Mouse (Mus musculus) right cerebral cortex, postnatal 14 days (tissue): ENCODE results near the gene Slc12a9.
A peak's percentile ranks its signal among the peaks of the same experiment; 100 is the strongest.
"Not testable (repeated sequence)": the region's sequence is repeated elsewhere in the genome, so short reads cannot be mapped to it uniquely, and the experiment has no call there.

Source experiments
- DNase-seq: peaks from one replicate; pipeline ENCODE4 v3.0.0; 2022

Slc12a9 gene

GRCm38 (mm10) chr5:137286655-137287031, 46.8 kb downstream of the Slc12a9 start:
- peak; percentile 92 for DNase-seq

- DNase-seq, result no peak
Observed at GRCm38 (mm10) chr5:137285986-137286385, 47.4 kb downstream of the Slc12a9 start.

GRCm38 (mm10) chr5:137285045-137285444, 48.4 kb downstream of the Slc12a9 start:
- DNase-seq, result peak; percentile 65

GRCm38 (mm10) chr5:137284411-137284810, 49.0 kb downstream of the Slc12a9 start:
- not testable (repeated sequence) for DNase-seq

- no peak for DNase-seq
Observed at GRCm38 (mm10) chr5:137277360-137278342, 55.7 kb downstream of the Slc12a9 start.

- no peak for DNase-seq
Observed at GRCm38 (mm10) chr5:137268131-137268910, 65.1 kb downstream of the Slc12a9 start.

GRCm38 (mm10) chr5:137264787-137265186, 68.6 kb downstream of the Slc12a9 start:
- DNase-seq, result no peak
